Mouse (Mus musculus): Measurements from ENCODE around the gene Krba1. TPM values are rescaled to one million over a fixed set of nuclear protein-coding genes. Genes with fewer than 3 reads are reported as not detected.

The Krba1 gene
- polyA plus RNA-seq, 1 experiment, result 13.5 TPM

DNA sequence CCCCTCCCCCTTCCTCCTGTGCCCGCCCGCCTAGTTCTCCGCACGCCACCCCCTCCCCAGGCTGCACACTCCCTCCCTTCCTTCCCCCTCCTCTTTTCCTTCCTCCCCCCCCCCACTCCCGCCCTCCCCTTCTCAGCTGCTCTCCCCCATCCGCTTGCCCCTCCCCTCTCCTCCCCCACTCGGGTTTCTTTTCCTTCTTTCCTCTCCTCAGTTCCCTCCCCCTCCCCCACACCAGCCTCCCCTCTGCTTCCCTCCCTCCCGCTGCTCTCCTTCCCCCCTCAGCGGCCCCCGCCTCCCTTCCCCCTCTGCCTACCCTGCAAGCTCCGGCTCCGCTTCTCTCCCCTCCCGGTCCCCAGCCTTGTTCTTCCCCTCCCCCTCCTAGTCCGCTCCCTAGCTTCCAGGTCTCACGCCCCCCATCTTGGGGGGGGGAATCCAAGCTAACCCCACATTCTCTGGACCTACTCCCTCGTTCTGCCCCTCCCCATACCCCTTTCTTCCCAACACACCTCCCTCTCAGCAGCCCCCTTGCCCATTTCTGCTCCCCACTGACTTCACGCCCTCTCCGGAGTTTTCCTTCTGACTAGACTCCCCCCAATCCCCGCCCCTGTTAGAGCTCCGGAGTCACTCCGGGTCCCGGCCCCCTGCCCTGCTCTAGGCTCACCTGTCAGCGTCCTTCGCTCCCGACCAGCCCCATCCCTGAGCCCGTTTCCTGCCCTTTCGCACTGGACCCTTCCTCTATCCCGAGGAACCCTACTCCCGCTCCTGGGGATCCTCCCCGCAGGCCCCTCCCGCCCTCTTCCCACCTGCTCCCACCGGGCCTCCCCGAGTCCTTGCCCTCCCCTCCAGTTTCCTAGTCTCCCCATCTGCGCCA lies 49.2 kb downstream of the Krba1 start:
- no peaks in the 10 kb centered on the region for H3K27me3 ChIP-seq (ENCODE audit: control insufficient read depth, insufficient read depth, low read length)
- peak overlapping the region; percentile 58; the same call in 1 of the 2 replicates for H3K27ac ChIP-seq (ENCODE audit: insufficient read depth, low read depth, low read length)
- peaks cover 3% of the 10 kb centered on the region for H3K4me1 ChIP-seq (ENCODE audit: control insufficient read depth, insufficient read depth, insufficient read length, low read length)
- 3% methylated on average over 31 of the region's 34 CpGs for WGBS
- TF ChIP-seq CTCF (IDR thresholded peaks at IDR 0.05; ENCODE audit: extremely low read depth, insufficient read length, insufficient replicate concordance, low read depth, low read length), result no peak
- H3K36me3 ChIP-seq (ENCODE audit: control insufficient read depth, insufficient read depth, low read length), result no peaks in the 10 kb centered on the region; the same call in 1 of the 2 replicates
- peak overlapping the region; percentile 89 for H3K4me3 ChIP-seq (ENCODE audit: low read depth, low read length)

DNA sequence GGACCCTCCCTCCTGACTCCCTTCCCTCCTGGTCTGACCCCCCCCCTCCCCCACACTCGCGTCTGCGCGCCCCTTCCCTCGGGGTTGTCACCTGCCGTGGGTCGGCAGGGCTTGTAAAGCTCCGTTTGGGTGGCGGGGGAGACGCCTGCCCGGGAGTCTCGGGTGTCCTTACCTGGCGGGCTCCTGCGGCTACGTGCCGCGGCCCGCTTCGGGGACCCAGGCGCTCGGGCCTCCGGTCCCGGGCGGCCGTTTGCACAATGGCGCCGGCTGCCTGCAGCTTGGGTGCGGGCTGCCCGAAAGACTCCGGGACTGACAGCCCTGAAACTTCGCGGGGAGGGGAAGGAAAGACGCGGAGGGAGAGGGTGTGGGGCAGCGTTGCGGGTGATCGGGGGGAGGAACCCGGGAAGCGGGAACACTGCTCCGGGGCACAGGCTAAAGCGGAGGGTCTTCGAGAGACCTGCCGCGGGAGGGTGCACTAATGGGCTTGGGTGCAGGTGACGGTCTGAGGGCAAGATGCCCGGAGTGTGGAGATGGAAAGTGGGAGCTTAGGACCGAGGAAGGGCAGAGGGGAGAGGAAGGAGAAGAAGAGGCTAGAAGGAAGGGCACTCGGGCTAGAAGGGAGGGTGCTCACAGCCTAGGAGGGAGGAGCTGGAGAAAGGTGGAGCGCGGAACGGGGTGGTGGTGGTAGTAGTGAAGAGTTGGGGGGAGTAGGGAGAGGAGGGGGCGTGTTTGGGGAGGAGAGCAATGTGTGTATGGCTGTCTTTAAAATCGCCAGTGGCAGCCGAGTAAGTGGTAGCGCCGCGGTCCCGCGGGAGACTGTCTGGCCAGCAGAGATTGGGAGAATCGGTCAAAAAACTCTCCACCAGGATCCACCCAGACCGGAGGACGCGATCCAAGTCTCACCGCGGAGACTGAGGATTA lies 50.1 kb downstream of the Krba1 start, which contains the start of gene Zfp467:
Zfp467 (minus strand) TSS at position 645 of the 921 bp plus-strand sequence.
- Histone ChIP-seq H3K4me3 (ENCODE audit: low read depth, low read length) (peak within 1 kb of the TSS; percentile 89), H3K27ac (ENCODE audit: insufficient read depth, low read depth, low read length) (peak within 1 kb of the TSS; percentile 58), H3K27me3 (ENCODE audit: control insufficient read depth, insufficient read depth, low read length) (no peaks in the 10 kb centered on the region), H3K4me1 (ENCODE audit: control insufficient read depth, insufficient read depth, insufficient read length, low read length) (peaks cover 3% of the 10 kb centered on the region), H3K36me3 (ENCODE audit: control insufficient read depth, insufficient read depth, low read length) (no peaks in the 10 kb centered on the region; the same call in 1 of the 2 replicates)
- TF ChIP-seq CTCF (IDR thresholded peaks at IDR 0.05; ENCODE audit: extremely low read depth, insufficient read length, insufficient replicate concordance, low read depth, low read length) (no peak), POLR2A (IDR thresholded peaks at IDR 0.05; ENCODE audit: low read depth, low read length) (no peak; the same call in none of the 2 replicates)
- under 1% methylated on average over 65 of the region's 65 CpGs for WGBS

DNA sequence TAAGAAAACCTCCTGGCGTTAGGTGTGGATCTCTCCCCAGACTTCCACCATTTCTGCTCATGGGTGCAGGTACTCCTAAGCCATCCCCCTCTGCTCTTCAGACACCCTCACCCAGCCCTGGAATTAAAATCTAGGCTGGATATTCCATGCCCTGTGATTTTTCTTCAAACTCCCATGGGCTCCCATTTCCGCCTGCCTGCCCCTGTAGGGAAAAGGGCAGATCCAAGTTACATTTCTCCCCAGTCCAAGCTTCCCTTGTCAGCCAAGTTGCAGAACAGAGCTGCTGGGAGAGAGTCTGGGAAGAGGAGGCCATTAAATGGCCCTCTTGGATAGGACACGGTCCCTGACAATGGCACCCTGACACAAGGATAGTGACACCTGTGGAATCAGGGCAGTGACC lies 50.9 kb downstream of the Krba1 start:
- no peak overlapping the region for H3K27ac ChIP-seq (ENCODE audit: insufficient read depth, low read depth, low read length)
- no peaks in the 10 kb centered on the region for H3K27me3 ChIP-seq (ENCODE audit: control insufficient read depth, insufficient read depth, low read length)
- peak overlapping the region; percentile 89; the same call in 1 of the 2 replicates for H3K4me3 ChIP-seq (ENCODE audit: low read depth, low read length)
- H3K36me3 ChIP-seq (ENCODE audit: control insufficient read depth, insufficient read depth, low read length), result no peaks in the 10 kb centered on the region; the same call in 1 of the 2 replicates
- TF ChIP-seq CTCF (IDR thresholded peaks at IDR 0.05; ENCODE audit: extremely low read depth, insufficient read length, insufficient replicate concordance, low read depth, low read length), result no peak
- no peak for TF ChIP-seq POLR2A (IDR thresholded peaks at IDR 0.05; ENCODE audit: low read depth, low read length)
- H3K4me1 ChIP-seq (ENCODE audit: control insufficient read depth, insufficient read depth, insufficient read length, low read length), result peaks cover 3% of the 10 kb centered on the region
- 43% methylated on average over 3 of the region's 3 CpGs for WGBS

DNA sequence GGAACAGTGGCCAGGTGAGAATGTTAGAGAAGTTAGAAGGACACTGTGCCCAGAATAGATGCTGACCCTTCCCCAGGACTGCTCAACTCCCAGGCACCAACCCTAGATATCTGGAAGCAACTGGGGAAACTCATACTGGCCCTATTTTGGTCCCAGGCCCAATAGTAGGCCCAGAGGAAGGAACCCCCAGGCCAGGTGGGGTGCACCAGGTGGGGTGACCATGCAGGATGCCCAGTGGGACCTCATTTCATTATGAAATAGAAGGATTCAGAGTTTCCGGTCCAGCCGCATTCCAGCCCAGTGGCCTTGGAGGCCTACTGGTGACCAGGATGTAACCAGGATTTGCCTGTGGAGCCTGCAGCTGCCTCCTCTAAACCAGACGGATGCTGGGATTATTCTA lies 51.5 kb downstream of the Krba1 start:
- TF ChIP-seq POLR2A (IDR thresholded peaks at IDR 0.05; ENCODE audit: low read depth, low read length) (no peak), CTCF (IDR thresholded peaks at IDR 0.05; ENCODE audit: extremely low read depth, insufficient read length, insufficient replicate concordance, low read depth, low read length) (no peak)
- Histone ChIP-seq H3K27ac (ENCODE audit: insufficient read depth, low read depth, low read length) (no peak overlapping the region), H3K27me3 (ENCODE audit: control insufficient read depth, insufficient read depth, low read length) (no peaks in the 10 kb centered on the region), H3K4me3 (ENCODE audit: low read depth, low read length) (no peak overlapping the region), H3K36me3 (ENCODE audit: control insufficient read depth, insufficient read depth, low read length) (no peaks in the 10 kb centered on the region; the same call in 1 of the 2 replicates), H3K4me1 (ENCODE audit: control insufficient read depth, insufficient read depth, insufficient read length, low read length) (peaks cover 3% of the 10 kb centered on the region)
- WGBS, result 95% methylated on average over 3 of the region's 3 CpGs

DNA sequence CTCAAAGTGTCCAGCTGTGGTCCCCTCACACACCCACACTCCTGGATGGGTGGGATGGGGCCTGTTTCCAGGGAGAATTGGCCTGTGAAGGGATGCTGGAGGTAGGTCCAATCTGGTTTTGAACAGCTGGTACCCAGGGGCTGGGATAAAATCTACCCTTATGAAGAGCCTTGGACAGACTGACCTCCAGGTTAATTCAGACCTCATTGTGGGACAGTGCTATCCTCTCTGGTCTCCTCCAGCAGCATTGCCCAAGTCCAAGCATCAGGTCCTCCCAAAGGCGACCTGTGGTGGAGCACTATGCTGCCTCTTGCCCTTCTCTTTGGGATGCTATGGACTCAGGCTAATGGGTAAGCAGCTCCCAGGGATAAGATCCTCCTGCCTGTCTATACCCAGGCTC lies 52.5 kb downstream of the Krba1 start, which contains the start of gene Sspo:
Sspo (plus strand) TSS at position 301 of the 400 bp plus-strand sequence.
- Histone ChIP-seq H3K36me3 (ENCODE audit: control insufficient read depth, insufficient read depth, low read length) (no peaks in the 10 kb centered on the region), H3K4me1 (ENCODE audit: control insufficient read depth, insufficient read depth, insufficient read length, low read length) (peaks cover 3% of the 10 kb centered on the region), H3K4me3 (ENCODE audit: low read depth, low read length) (no peak within 1 kb of the TSS), H3K27ac (ENCODE audit: insufficient read depth, low read depth, low read length) (no peak within 1 kb of the TSS), H3K27me3 (ENCODE audit: control insufficient read depth, insufficient read depth, low read length) (no peaks in the 10 kb centered on the region)
- WGBS, result 96% methylated on average over 1 of the region's 1 CpGs
- TF ChIP-seq POLR2A (IDR thresholded peaks at IDR 0.05; ENCODE audit: low read depth, low read length), result no peak
- no peak for TF ChIP-seq CTCF (IDR thresholded peaks at IDR 0.05; ENCODE audit: extremely low read depth, insufficient read length, insufficient replicate concordance, low read depth, low read length)

DNA sequence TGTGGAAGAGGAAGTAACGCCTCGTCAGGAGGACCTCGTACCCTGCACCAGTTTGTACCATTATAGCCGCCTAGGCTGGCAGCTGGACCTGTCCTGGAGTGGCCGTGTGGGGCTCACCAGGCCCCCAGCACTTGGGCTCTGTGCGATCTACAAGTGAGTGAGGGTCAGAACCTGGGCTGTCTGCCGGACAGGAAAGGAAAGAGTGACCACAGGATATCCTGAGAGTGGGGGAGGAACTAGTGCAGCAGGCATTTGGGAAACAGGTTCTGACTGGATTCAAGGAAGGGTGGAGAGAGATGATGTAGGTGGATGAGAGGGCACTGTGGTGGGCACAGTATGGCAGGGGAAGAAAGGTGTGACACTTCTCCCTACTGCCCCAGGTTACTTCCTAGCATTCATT lies 53.1 kb downstream of the Krba1 start:
- no peak overlapping the region for H3K27ac ChIP-seq (ENCODE audit: insufficient read depth, low read depth, low read length)

More for the DNA sequence above, 53.1 kb downstream of the Krba1 start:
- Histone ChIP-seq H3K4me3 (ENCODE audit: low read depth, low read length) (no peak overlapping the region), H3K27me3 (ENCODE audit: control insufficient read depth, insufficient read depth, low read length) (no peaks in the 10 kb centered on the region), H3K36me3 (ENCODE audit: control insufficient read depth, insufficient read depth, low read length) (no peaks in the 10 kb centered on the region), H3K4me1 (ENCODE audit: control insufficient read depth, insufficient read depth, insufficient read length, low read length) (peaks cover 3% of the 10 kb centered on the region)
- 72% methylated on average over 7 of the region's 7 CpGs for WGBS
- TF ChIP-seq POLR2A (IDR thresholded peaks at IDR 0.05; ENCODE audit: low read depth, low read length) (no peak), CTCF (IDR thresholded peaks at IDR 0.05; ENCODE audit: extremely low read depth, insufficient read length, insufficient replicate concordance, low read depth, low read length) (no peak)
